Mouse (Mus musculus): Measurements from ENCODE around the gene Vmn2r12.
"Not testable (repeated sequence)": the region's sequence is repeated elsewhere in the genome, so short reads cannot be mapped to it uniquely, and the experiment has no call there.

Vmn2r12 gene

DNA sequence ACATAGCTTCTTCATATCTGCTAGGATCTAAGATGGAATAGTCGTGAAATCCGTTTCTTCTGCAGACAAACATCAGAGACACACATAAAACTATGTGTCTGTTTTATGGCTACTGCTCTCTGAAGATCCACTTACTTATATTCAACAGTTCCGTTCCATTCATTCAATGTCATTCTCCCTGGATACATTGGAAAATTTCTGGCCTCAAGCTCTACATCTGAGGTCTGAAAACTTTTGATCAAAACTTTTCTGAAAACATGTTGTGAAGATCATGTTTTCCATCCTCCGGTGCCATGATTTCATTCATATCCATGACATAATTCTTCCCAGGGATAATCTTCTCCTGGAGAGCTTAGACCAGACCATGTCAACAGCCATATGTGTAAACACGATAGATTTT is at the start of gene Vmn2r12:
TSS of gene Vmn2r12 (minus strand) at position 101 of the 400 bp plus-strand sequence.
- CTCF ChIA-PET, POLR2A ChIA-PET: not testable (repeated sequence)

GRCm38 (mm10) chr5:109139546-109139945 is 41.8 kb upstream of the Vmn2r12 start:
- ChIA-PET CTCF (interaction anchor here in 1 of 4 experiments (0.6 kb wide), 1 partner anchor 385 kb away, joined by 3 read pairs; no protein-coding TSS in a partner anchor), POLR2A (no interaction called here)

DNA sequence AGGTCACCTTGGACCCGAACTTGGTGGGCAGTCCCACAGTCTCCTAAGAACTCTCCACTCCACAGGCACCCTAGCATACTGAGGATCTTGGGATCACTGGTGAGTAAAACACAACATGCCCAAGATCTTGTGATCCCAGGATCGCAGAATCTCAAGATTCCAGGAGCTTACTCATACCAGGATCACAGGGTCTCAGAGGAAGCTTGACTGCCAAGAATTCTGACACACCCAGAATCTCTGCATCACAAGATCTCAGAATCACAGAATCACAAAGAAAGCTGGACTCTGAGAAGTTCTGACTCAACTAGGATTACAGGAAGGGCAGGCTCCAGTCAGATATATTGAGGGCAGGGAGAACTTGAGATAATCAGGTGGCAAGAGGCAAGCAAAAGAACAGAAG is 39.0 kb upstream of the Vmn2r12 start:
- POLR2A ChIA-PET, result no interaction called here
- CTCF ChIA-PET, result no interaction called here

DNA sequence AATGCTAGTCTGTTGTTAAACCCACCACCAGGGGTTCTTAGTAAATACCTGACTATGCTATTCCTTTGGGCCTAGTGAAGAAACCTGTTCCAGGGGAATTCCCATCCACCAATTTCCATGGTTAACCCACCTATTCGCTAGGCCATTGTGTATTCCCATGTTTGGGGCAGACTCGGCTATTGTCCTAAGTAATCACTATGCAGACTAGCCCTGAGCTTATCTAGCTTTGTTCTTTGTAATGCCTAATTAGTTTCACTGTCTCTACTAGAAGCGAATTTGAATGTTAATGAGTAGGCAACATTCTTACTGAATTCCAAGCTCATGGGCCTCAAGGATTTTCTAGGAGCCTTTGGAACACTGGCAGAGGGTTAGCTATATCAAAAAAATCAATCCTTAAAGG is 1.3 kb downstream of the Vmn2r12 start:
- CTCF ChIA-PET, POLR2A ChIA-PET: not testable (repeated sequence)

DNA sequence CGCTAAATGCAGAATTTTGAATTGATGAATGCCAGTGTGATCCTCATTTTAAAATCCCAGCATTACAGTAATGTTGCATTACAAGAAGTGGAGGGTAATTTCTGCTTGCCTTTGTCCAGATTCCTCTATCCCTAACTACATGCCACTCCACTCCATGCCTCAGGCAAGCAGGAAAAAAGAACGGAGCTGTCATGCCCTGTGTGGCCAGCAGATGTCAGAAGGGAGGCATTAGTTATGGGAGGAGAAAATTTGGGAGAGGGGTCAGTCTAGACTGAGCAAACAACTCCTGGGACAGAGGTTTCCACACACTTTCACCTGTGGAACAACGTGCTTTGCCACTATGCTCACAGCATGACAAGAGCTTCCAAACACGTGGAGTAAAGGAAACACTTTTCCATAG is 25.7 kb downstream of the Vmn2r12 start:
- CTCF ChIA-PET, result interaction anchor here in 1 of 4 experiments (0.8 kb wide), 1 partner anchor 10 kb away, joined by 6 read pairs; no protein-coding TSS in a partner anchor
- POLR2A ChIA-PET, result not testable (repeated sequence)

DNA sequence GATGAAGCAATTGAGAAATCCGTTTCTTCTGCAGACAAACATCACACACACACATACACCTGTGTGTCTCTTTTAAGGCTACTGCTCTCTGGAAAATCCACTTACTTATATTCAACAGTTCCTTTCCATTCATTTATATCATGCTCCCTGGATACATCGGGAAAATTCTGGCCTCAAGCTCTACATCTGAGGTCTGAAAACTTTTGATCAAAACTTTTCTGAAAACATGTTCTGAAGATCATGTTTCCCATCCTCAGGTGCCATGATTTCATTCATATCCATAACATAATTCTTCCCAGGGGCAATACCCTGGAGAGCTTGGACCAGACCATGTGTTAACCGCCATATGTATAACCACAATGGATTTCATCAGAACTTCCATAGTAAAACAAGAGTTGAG is 38.3 kb downstream of the Vmn2r12 start, which contains the start of gene Vmn2r11:
TSS of gene Vmn2r11 (minus strand) at position 101 of the 400 bp plus-strand sequence.
- CTCF ChIA-PET, result not testable (repeated sequence)
- POLR2A ChIA-PET, result interaction anchor here in 1 of 4 experiments (0.6 kb wide), 1 partner anchor 82 kb away, joined by 5 read pairs; no protein-coding TSS in a partner anchor

DNA sequence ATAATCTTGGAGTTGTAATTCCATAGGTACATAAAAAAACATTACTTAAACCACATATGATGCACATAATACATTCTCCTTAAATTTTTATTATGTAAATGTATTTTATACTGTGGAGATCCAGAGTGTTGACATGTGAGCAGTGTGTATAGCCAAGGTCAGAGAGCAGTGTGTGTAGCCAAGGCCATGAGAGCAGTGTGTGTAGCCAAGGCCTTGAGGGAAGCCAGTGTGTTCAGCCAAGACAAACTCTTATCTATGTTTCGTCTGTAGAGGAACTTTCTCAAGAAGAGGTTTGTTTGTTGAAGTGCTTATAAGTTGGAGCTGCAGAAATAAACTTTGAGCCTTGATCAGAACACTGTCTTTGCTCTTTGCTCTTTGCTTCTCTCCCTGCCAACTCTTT is 42.5 kb downstream of the Vmn2r12 start:
- ChIA-PET POLR2A (no interaction called here), CTCF (no interaction called here)
